Mouse (Mus musculus): ENCODE results near the gene Fabp2.
A peak's percentile ranks its signal among the peaks of the same experiment; 100 is the strongest.

The Fabp2 gene

GRCm38 (mm10) chr3:122939215-122939614 is 44.3 kb downstream of the Fabp2 start:
- peak; percentile 53 for DNase-seq (ENCODE audit: low read depth, low spot score)
- Histone ChIP-seq H3K36me3 (ENCODE audit: control insufficient read depth, insufficient read depth, low read length, poor library complexity, severe bottlenecking) (0 out of 2 replicates have a peak, but pooled peaks cover 2% of the 10 kb centered on the region), H3K27me3 (ENCODE audit: control insufficient read depth, insufficient read depth, low read length, poor library complexity, severe bottlenecking) (no peaks in the 10 kb centered on the region)

GRCm38 (mm10) chr3:122943387-122943890 is 48.6 kb downstream of the Fabp2 start:
- Histone ChIP-seq H3K36me3 (ENCODE audit: control insufficient read depth, insufficient read depth, low read length, poor library complexity, severe bottlenecking) (no peaks in the 10 kb centered on the region), H3K27me3 (ENCODE audit: control insufficient read depth, insufficient read depth, low read length, poor library complexity, severe bottlenecking) (no peaks in the 10 kb centered on the region)
- no peak for DNase-seq (ENCODE audit: low read depth, low spot score)
